Mouse (Mus musculus): ENCODE results near the gene Ndc80.
A peak's percentile ranks its signal among the peaks of the same experiment; 100 is the strongest.
"Not testable (repeated sequence)": the region's sequence is repeated elsewhere in the genome, so short reads cannot be mapped to it uniquely, and the experiment has no call there.

Gene Ndc80

DNA sequence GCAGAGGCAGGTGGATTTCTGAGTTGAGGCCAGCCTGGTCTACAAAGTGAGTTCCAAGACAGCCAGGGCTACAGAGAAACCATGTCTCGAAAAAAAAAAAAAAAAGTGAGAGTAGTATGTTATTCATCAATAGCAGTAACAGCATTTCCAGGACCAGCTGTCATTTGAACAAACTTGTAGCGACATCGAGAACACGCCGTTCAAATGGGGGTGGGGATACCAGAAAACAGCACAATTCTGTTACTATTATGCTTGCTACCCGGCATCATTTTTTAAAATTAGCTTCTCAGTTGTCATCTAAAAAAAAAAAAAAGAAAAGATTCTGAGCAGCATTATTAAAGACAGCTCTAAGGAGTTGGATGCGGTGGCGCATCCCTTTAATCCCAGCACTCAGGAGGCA is 49.2 kb downstream of the Ndc80 start:
- DNase-seq (ENCODE audit: low read depth, low spot score): no peak

DNA sequence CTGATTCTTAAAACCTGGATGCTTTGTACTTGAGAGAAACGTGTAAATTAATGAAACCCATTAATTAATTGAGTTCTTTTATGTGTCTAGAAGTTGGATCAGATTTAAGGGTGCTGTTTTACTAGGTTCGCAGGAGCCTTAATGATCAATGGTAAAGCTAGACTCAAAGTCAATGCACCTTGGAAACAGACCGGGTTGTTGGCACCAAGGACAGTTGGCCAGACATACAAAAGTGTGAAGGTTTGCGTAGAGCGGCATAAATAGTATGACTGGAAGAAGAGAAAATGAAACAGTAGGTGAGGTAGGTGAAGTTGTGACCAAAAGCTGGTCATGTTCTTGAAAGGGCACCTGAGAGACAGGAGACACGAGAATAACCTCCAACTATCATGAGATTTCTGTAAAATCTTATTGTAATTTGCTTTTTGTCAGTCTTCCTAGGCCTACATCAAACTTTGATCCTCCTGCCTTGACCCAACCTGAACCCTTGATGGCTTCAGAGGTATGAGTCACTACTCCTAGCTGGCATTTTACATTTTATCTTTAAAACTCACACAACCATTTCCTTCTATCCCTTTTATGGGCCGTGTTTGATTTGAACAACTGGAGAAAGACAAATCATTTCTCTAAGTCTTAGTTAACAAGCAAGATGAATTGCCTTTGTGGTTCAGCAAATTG is 50.2 kb downstream of the Ndc80 start:
- DNase-seq (ENCODE audit: low read depth, low spot score): no peak

DNA sequence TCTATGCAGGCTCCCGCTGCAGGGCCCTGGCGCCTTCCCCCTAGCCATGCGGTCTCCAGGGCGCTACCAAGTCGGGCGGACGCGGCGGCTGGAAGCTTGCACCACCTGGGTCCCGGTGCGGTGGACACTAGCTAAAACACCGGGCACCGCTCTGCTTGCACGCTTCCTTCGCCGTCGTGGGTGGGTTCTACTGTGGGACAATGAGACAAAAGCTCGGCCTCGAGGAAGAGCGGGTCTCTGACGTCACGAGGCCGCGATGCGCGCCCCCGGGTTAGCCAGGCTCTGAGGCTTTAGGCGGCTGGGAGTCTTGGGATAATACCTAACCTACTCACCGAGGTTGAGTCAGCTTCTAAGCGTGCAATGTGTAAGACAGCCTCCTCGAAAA is 51.0 kb downstream of the Ndc80 start:
- peak; percentile 85 for DNase-seq (ENCODE audit: low read depth, low spot score)

DNA sequence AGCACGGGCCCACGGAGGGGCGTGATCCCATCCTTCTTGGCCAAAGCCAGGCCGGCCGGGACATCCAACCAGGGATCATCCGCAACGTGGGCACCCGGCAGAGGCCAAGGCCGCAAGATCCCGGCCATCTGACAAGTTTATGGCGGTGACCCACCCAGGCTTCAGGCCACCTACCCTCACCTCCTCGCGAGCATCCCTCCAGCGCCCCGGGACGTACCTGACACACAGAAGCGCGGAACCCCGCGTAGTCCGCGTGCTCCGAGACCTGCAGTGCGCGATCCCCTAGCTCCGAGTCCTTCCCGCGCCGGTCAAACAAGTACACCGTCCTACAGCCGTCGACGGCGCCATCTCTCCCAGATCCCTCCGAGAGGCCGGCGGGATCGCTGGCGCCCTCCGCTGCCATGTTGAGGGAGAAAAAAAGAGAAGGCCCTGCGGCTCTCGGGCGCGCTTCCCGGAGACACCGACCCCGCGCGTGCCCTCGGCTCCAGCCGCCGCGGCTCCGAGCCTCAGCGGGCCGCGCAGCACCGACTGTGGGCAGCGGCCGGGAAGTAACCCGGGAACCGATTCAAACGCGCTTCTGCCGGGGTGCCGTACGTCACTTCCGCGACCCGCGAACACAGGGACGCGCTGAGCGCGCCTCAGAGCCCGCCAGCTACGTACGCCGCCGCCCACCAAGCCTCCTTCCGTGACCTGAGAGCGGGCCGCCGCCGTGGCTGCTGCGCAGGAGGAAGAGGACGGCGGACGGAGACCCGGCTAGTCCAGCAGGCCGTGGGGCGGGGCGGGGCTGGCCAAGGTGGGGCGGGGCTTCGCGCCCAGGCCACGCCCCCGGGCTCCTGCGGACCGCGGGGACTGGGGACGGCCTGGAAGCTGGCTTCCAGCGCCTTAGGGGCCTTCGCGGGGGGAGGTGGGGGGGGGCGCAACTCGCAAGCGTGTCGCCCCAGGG is 51.6 kb downstream of the Ndc80 start, which contains the start of gene Smchd1:
Gene Smchd1 (minus strand): TSS at position 582 of the 943 bp plus-strand sequence.
- peak; percentile 90 for DNase-seq (ENCODE audit: low read depth, low spot score)

DNA sequence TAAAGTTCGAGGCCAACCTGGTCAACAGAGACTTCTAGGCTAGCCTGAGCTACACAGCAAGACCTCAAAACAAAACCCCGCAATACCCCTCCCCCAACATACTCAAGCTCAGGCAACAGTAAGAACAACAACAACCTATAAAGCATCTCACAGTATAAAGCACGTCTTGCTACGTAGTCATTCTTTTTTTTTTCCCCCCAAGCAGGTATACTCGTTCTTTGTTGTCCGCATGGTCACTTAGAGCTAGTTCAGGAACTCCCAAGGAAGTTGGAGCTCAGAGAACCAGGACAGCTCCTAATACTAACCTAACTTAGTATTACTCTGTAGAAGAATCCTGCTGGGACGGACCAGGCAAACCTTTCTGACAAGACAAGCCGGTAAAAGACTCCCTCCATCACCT is 52.5 kb downstream of the Ndc80 start:
- DNase-seq (ENCODE audit: low read depth, low spot score): no peak

DNA sequence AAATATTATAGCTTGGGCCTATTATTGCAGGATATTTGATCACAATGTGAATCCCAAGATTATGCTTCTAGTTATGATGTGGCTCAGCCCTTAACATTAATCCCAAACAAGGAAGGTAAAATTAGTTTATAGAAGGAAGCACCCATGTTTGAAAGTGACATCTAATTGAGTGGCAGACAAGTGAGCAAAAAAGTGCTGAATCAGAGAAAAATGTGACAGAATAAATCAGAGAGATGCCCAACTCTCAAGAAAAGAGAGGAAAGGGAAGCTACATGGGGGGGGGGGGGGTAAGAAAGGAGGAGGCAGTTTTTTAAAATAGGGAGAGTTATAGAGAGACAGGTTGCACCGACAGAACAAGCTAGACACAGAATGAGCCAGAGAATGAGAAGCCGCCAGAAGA is 55.4 kb downstream of the Ndc80 start:
- no peak for DNase-seq (ENCODE audit: low read depth, low spot score)

DNA sequence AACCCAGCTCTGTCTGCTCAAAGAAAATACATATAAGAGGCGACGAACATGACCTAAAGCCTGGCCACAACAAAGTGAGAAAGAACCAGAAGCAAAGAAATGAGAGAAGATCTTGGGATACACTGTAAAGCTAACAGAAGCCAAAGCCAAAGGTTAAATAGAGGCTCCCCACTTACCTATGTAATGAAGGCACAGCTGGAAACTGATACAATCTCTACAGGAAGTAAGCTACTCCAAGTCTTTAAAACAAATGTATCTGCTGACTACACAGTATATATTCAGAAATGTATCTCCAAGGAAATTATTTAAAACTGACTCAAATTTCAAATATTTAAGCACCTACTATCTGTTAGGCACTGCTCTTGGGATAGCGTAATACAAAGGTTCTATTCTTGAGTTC is 66.3 kb downstream of the Ndc80 start:
- DNase-seq (ENCODE audit: low read depth, low spot score): no peak

DNA sequence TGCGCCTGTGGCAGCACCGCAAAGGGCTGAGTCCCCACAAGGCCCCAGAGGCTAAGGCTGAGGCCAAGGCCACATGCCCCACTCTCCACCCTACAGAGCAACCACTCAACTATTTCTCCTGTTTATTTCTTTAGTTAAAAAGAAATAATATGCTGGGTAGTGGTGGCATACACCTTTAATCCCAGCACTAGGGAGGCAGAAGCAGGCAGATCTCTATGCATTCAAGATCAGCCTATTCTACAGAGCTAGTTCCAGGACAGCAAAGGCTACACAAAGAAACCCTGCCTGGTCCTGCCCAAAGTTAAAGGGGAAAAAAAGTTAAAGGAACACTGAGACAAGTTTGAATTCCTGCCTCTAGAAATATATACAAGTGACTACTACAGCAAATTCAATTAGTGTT is 66.8 kb downstream of the Ndc80 start, which contains the start of gene Gm4707:
Gene Gm4707 (minus strand): TSS at position 101 of the 400 bp plus-strand sequence.
- DNase-seq (ENCODE audit: low read depth, low spot score): no peak

DNA sequence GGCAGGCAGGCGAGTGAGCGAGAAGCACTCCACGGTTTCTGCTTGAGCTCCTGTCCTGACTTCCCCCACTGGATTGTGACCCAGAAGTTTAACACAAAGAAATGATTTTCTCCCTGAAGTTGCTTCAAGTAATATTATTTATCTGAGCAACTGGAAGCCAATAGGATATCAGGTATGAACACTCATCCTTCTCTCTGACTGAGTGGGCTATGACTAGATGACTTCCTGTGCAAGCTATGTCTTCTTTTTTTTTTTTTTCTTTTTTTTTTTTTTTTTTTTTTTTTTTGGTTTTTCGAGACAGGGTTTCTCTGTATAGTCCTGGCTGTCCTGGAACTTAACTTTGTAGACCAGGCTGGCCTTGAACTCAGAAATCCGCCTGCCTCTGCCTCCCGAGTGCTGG is 69.3 kb downstream of the Ndc80 start:
- not testable (repeated sequence) for DNase-seq (ENCODE audit: low read depth, low spot score)
